ENCODE assay signal across 8 mouse cellular contexts in the genomic region with DNA sequence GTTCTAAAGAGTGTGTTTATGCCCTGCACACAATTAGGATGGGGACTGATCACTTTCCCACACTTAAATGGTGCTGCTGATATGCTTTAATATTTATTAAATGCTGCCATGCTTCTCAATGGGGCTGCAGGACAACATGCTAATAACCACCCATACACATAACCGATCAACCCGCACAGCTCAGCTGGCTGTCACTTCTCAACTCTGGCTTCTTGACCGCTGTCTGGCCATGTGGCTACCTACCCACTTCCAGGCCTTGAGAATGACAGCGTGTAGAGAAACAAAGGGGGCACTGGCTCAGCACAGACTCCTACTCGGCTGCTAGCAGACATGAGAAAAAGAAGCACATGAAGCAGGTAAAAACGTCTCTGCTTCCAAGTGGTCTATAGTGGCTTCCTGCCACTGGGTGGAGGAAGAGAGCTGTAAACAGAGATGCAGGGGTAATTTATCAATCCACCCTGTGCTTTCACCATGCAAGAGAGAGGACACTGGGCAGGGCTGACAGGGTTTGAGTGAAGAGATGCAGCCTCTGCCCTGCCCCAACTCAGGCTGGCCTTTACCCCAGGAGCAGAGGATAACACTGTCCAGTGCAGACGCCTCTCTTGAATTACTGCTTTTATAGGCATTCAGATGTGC.
DNase-seq lines count a peak whose midpoint lies in the region; ATAC-seq and TF ChIP-seq lines count a peak whose summit lies in the region.

No protein-coding gene starts in this region.

- no peaks in the 10 kb centered on the region for H3K27me3 ChIP-seq in forebrain, embryonic 14.5 days (replicated peaks; ENCODE audit: control insufficient read depth, insufficient read depth, low read length)
- H3K27me3 ChIP-seq in hindbrain, postnatal 0 days (ENCODE audit: insufficient read depth, low read length): no peaks in the 10 kb centered on the region
- H3K27me3 ChIP-seq in midbrain, embryonic 14.5 days (ENCODE audit: control insufficient read depth, insufficient read depth, low read length): no peaks in the 10 kb centered on the region

- WGBS in forebrain, embryonic 14.5 days: 60% methylated on average over 7 of the region's 7 CpGs
- 50% methylated on average over 7 of the region's 7 CpGs for WGBS in hindbrain, postnatal 0 days
- WGBS in midbrain, embryonic 14.5 days: 61% methylated on average over 7 of the region's 7 CpGs

- TF ChIP-seq CTCF in hindbrain, postnatal 0 days (IDR thresholded peaks at IDR 0.05; ENCODE audit: low read depth): peak; percentile 91

- ATAC-seq in cerebellum, adult (ENCODE audit: insufficient number of reproducible peaks, low FRiP score, low TSS enrichment): 0 out of 2 replicates have a peak, but pooled peaks have one; percentile 22
- peak; percentile 78; the same call in 1 of the 2 replicates for ATAC-seq in forebrain, embryonic 14.5 days
- peak; percentile 74 for ATAC-seq in hindbrain, postnatal 0 days
- peak; percentile 69; the same call in 1 of the 2 replicates for ATAC-seq in midbrain, embryonic 14.5 days (ENCODE audit: low FRiP score, low TSS enrichment)

- H3K4me1 ChIP-seq in forebrain, embryonic 14.5 days (ENCODE audit: control insufficient read depth, insufficient read depth, low read length): no peaks in the 10 kb centered on the region
- H3K4me1 ChIP-seq in hindbrain, postnatal 0 days (ENCODE audit: insufficient read depth, low read length): 0 out of 2 replicates have a peak, but pooled peaks cover 5% of the 10 kb centered on the region
- H3K4me1 ChIP-seq in midbrain, embryonic 14.5 days (ENCODE audit: control insufficient read depth, insufficient read depth, low read length): 0 out of 2 replicates have a peak, but pooled peaks cover 6% of the 10 kb centered on the region

- no peak overlapping the region for H3K4me2 ChIP-seq in forebrain, embryonic 14.5 days (ENCODE audit: low read length)
- no peak overlapping the region for H3K4me2 ChIP-seq in hindbrain, postnatal 0 days (ENCODE audit: low read depth, low read length)
- H3K4me2 ChIP-seq in midbrain, embryonic 14.5 days (ENCODE audit: low read length): no peak overlapping the region

- no peaks in the 10 kb centered on the region for H3K36me3 ChIP-seq in forebrain, embryonic 14.5 days (ENCODE audit: control insufficient read depth, insufficient read depth, low read length)
- no peaks in the 10 kb centered on the region for H3K36me3 ChIP-seq in hindbrain, postnatal 0 days (ENCODE audit: insufficient read depth, low read length)
- H3K36me3 ChIP-seq in midbrain, embryonic 14.5 days (ENCODE audit: control insufficient read depth, insufficient read depth, low read length): no peaks in the 10 kb centered on the region

- no peaks in the 10 kb centered on the region for H3K9me3 ChIP-seq in forebrain, embryonic 14.5 days (replicated peaks; ENCODE audit: control insufficient read depth, low read length)
- H3K9me3 ChIP-seq in hindbrain, postnatal 0 days (ENCODE audit: low read length): no peaks in the 10 kb centered on the region
- no peaks in the 10 kb centered on the region for H3K9me3 ChIP-seq in midbrain, embryonic 14.5 days (ENCODE audit: control insufficient read depth, low read length)

- H3K9ac ChIP-seq in forebrain, embryonic 14.5 days (ENCODE audit: low read length): no peak overlapping the region
- H3K9ac ChIP-seq in hindbrain, postnatal 0 days (replicated peaks; ENCODE audit: low read length): no peak overlapping the region
- H3K9ac ChIP-seq in midbrain, embryonic 14.5 days (replicated peaks; ENCODE audit: low read length): no peak overlapping the region

- H3K4me3 ChIP-seq in forebrain, embryonic 14.5 days (ENCODE audit: low read depth, low read length): no peak overlapping the region
- no peak overlapping the region for H3K4me3 ChIP-seq in hindbrain, postnatal 0 days (ENCODE audit: low read length)
- no peak overlapping the region for H3K4me3 ChIP-seq in midbrain, embryonic 14.5 days (replicated peaks; ENCODE audit: low read depth, low read length)

- DNase-seq in cerebellum, adult 9-11 months: no peak
- peak; percentile 61 for DNase-seq in adrenal gland, postnatal 14 days
- DNase-seq in forebrain, embryonic 14.5 days (ENCODE audit: low spot score): peak; percentile 80
- peak; percentile 84 for DNase-seq in hindbrain, postnatal 0 days (ENCODE audit: low spot score)
- peak; percentile 42 to 56 for DNase-seq in layer of hippocampus, postnatal 25 days (ENCODE audit: extremely low spot score in 1 of 2, low spot score in 1 of 2)
- DNase-seq in midbrain, embryonic 14.5 days: peak; percentile 89
- DNase-seq in thymus, postnatal 4 days: peak; percentile 32

- no peak overlapping the region for H3K27ac ChIP-seq in forebrain, embryonic 14.5 days (ENCODE audit: low read depth, low read length)
- no peak overlapping the region for H3K27ac ChIP-seq in hindbrain, postnatal 0 days
- no peak overlapping the region for H3K27ac ChIP-seq in midbrain, embryonic 14.5 days (replicated peaks; ENCODE audit: low read depth, low read length)

Comparison
In these comparisons a context has a peak if more than half of its experiments do, and no peak if none do; other contexts are left out.
1. ATAC-seq: peak in every context shown above with its lines; median percentile 78 in forebrain, embryonic 14.5 days; 74 in hindbrain, postnatal 0 days; 69 in midbrain, embryonic 14.5 days; 22 in cerebellum, adult.